Mouse (Mus musculus) lung, embryonic 14.5 days (tissue): ENCODE results near the gene Igfbp4. TPM values are rescaled to one million over a fixed set of nuclear protein-coding genes. Genes with fewer than 3 reads are reported as not detected.

ENCODE experiments used
- ATAC-seq: fragments of 200-750 bp; cut with Nextera tagmentation; 2 replicates; pipeline ENCODE4 v1.8.0; 2017; ENCODE audit warnings: mild to moderate bottlenecking, moderate TSS enrichment, moderate library complexity; ENCODE audit not compliant: insufficient read depth
- DNase-seq: peaks from one replicate; pipeline ENCODE4 v3.0.0-alpha.2; 2015
- H3K27ac ChIP-seq: fragments of 300-500 bp; sonication (generic); 2 replicates; pipeline ENCODE4 v1.5.1; 2014; ENCODE audit warnings: low read depth, mild to moderate bottlenecking, moderate library complexity
- H3K27me3 ChIP-seq: fragments of 300-500 bp; sonication (generic); 2 replicates; pipeline ENCODE4 v1.6.1; 2014; ENCODE audit warnings: low read length, control low read depth; ENCODE audit not compliant: insufficient read depth
- H3K36me3 ChIP-seq: fragments of 300-500 bp; sonication (generic); 2 replicates; pipeline ENCODE4 v1.6.1; 2014; ENCODE audit warnings: control low read depth; ENCODE audit not compliant: insufficient read depth
- H3K4me1 ChIP-seq: fragments of 300-500 bp; sonication (generic); 2 replicates; pipeline ENCODE4 v1.6.1; 2014; ENCODE audit warnings: antibody characterized with exemption, control low read depth; ENCODE audit not compliant: insufficient read depth
- H3K4me2 ChIP-seq: fragments of 300-500 bp; sonication (generic); 2 replicates; pipeline ENCODE4 v1.6.1; 2014; ENCODE audit warnings: mild to moderate bottlenecking
- H3K4me3 ChIP-seq: fragments of 300-500 bp; sonication (generic); 2 replicates; pipeline ENCODE4 v1.5.1; 2014; ENCODE audit warnings: low read depth, low read length
- H3K9ac ChIP-seq: fragments of 300-500 bp; sonication (generic); 2 replicates; pipeline ENCODE4 v1.6.1; 2014
- H3K9me3 ChIP-seq: fragments of 300-500 bp; sonication (generic); 2 replicates; pipeline ENCODE4 v1.6.1; 2016; ENCODE audit warnings: low read depth, low read length, control low read depth
- CTCF ChIP-seq: IDR thresholded peaks from 2 replicates; pipeline ENCODE4 v1.5.1; 2016; ENCODE audit warnings: antibody characterized with exemption, low read depth
- WGBS: fragments of 180-500 bp; shearing (Covaris S2); extraction: QIAGEN DNeasy Blood & Tissue Kit; methylation state at CpG from one replicate; pipeline ENCODE4 v1.1.7; 2014; 5-methylcytosine and 5-hydroxymethylcytosine counted together
- polyA plus RNA-seq: library from polyadenylated mRNA; unstranded; fragments of >200 nt; fragmentation: Nextera tagmentation; extraction: Ambion mirVana; gene quantifications from 2 replicates; pipeline ENCODE4 v1.2.1, GENCODE M21; 2014

Igfbp4 gene
- polyA plus RNA-seq, 1 experiment from 2014 or later = 404 TPM

GRCm38 (mm10) chr11:99025878-99026277 lies 15.2 kb upstream of the Igfbp4 start:
- 85% methylated on average over 6 of the region's 6 CpGs for WGBS

DNA sequence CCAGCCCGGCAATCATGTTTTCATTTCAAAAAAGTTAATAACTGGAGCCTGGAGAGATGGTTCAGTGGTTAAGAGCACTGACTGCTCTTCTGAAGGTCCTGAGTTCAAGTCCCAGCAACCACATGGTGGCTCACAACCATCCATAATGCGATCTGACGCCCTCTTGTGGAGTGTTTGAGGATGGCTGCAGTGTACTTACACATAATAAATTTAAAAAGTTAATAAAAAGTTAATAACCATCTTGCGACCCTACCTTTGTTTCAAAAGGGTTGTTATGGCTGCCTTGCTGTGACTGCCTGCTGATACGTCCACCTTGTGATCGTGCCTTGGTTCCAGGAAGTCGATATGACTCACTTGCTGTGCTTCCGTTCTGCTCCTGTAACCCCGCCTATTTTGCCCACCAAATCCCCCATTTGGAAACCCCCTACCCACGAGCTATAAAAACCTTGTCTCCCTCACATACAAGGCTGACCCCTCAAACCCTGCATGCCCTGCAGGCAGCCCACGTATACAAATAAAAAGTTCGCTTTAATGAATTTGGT lies 14.1 kb upstream of the Igfbp4 start:
- 80% methylated on average over 12 of the region's 12 CpGs for WGBS
- ATAC-seq = no peak
- H3K4me3 ChIP-seq = no peak overlapping the region
- peaks cover 7% of the 10 kb centered on the region for H3K36me3 ChIP-seq
- 0 out of 2 replicates have a peak, but pooled peaks have one; percentile 25 for TF ChIP-seq CTCF
- DNase-seq = no peak
- no peaks in the 10 kb centered on the region for H3K9me3 ChIP-seq
- H3K27ac ChIP-seq = no peak overlapping the region
- H3K4me1 ChIP-seq = peaks cover 5% of the 10 kb centered on the region; the same call in 1 of the 2 replicates
- H3K4me2 ChIP-seq = no peak overlapping the region
- no peaks in the 10 kb centered on the region for H3K27me3 ChIP-seq
- H3K9ac ChIP-seq = no peak overlapping the region

More at GRCm38 (mm10) chr11:99025878-99026277, 15.2 kb upstream of the Igfbp4 start:
- no peaks in the 10 kb centered on the region for H3K9me3 ChIP-seq
- DNase-seq (no peak), ATAC-seq (no peak)
- H3K4me3 ChIP-seq = no peak overlapping the region
- no peak overlapping the region for H3K4me2 ChIP-seq
- H3K27ac ChIP-seq = no peak overlapping the region
- H3K36me3 ChIP-seq = peaks cover 18% of the 10 kb centered on the region
- TF ChIP-seq CTCF = no peak
- H3K27me3 ChIP-seq = no peaks in the 10 kb centered on the region
- no peak overlapping the region for H3K9ac ChIP-seq
- peaks cover 5% of the 10 kb centered on the region; the same call in 1 of the 2 replicates for H3K4me1 ChIP-seq

DNA sequence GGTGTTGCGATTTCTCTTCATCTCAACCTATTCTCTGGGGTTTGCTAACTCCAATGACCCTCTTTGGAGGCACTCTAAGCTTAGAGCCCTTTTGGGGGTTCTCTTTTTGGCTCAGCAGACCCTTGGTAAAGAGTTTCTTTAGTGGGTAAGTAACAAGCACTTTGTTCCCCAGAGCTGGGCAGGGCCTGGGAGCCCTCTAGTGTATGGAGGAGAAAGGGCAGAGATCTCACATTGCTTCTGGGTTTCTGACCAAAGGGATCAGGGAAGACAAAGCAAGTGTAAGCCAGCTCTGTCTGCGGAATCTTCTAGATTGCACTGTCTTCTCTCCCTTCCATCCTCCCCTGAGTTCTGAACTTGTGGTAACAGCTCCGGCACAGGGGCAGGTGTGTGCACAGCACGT lies 5.7 kb upstream of the Igfbp4 start:
- H3K9me3 ChIP-seq = no peaks in the 10 kb centered on the region
- H3K4me1 ChIP-seq = no peaks in the 10 kb centered on the region
- no peaks in the 10 kb centered on the region for H3K27me3 ChIP-seq
- H3K4me3 ChIP-seq = no peak overlapping the region
- H3K9ac ChIP-seq = no peak overlapping the region
- peak; percentile 51 for TF ChIP-seq CTCF
- DNase-seq (peak; percentile 55), ATAC-seq (no peak)
- H3K36me3 ChIP-seq = no peaks in the 10 kb centered on the region
- H3K27ac ChIP-seq = no peak overlapping the region
- WGBS = 69% methylated on average over 4 of the region's 4 CpGs
- H3K4me2 ChIP-seq = no peak overlapping the region

- ATAC-seq (no peak), DNase-seq (no peak)
- H3K27me3 ChIP-seq = no peaks in the 10 kb centered on the region
- H3K9me3 ChIP-seq = no peaks in the 10 kb centered on the region
- H3K9ac ChIP-seq = no peak overlapping the region
- no peaks in the 10 kb centered on the region for H3K4me1 ChIP-seq
- H3K4me2 ChIP-seq = no peak overlapping the region
- no peak for TF ChIP-seq CTCF
- WGBS = 64% methylated on average over 6 of the region's 6 CpGs
- no peak overlapping the region for H3K4me3 ChIP-seq
- H3K36me3 ChIP-seq = no peaks in the 10 kb centered on the region
- no peak overlapping the region for H3K27ac ChIP-seq
Measured at GRCm38 (mm10) chr11:99036254-99036653, 4.8 kb upstream of the Igfbp4 start.

- H3K27ac ChIP-seq = peak overlapping the region; percentile 96
- peak; percentile 73 for ATAC-seq
Measured at GRCm38 (mm10) chr11:99039782-99040181, 1.3 kb upstream of the Igfbp4 start.

GRCm38 (mm10) chr11:99040346-99040974 lies 584 bp upstream of the Igfbp4 start:
- H3K36me3 ChIP-seq = 0 out of 2 replicates have a peak, but pooled peaks cover 4% of the 10 kb centered on the region
- peak; percentile 78 for TF ChIP-seq CTCF
- WGBS = 1% methylated on average over 17 of the region's 17 CpGs
- H3K4me2 ChIP-seq = peak overlapping the region; percentile 85
- peak overlapping the region; percentile 84 for H3K9ac ChIP-seq
- no peaks in the 10 kb centered on the region for H3K9me3 ChIP-seq
- H3K4me1 ChIP-seq = peaks cover 10% of the 10 kb centered on the region
- no peaks in the 10 kb centered on the region for H3K27me3 ChIP-seq
- H3K4me3 ChIP-seq = peak overlapping the region; percentile 72
- H3K27ac ChIP-seq = peak overlapping the region; percentile 96
- DNase-seq (peak; percentile 86), ATAC-seq (peak; percentile 38)

More at GRCm38 (mm10) chr11:99039782-99040181, 1.3 kb upstream of the Igfbp4 start:
- under 1% methylated on average over 15 of the region's 15 CpGs for WGBS
- H3K36me3 ChIP-seq = 0 out of 2 replicates have a peak, but pooled peaks cover 4% of the 10 kb centered on the region
- H3K4me3 ChIP-seq = peak overlapping the region; percentile 72
- peak; percentile 96 for DNase-seq
- peaks cover 3% of the 10 kb centered on the region for H3K4me1 ChIP-seq
- H3K4me2 ChIP-seq = peak overlapping the region; percentile 85
- H3K9ac ChIP-seq = peak overlapping the region; percentile 84
- no peaks in the 10 kb centered on the region for H3K9me3 ChIP-seq
- peak; percentile 96 for TF ChIP-seq CTCF
- H3K27me3 ChIP-seq = no peaks in the 10 kb centered on the region
